Mouse (Mus musculus): ENCODE data around the gene Spem1. TPM values are rescaled to one million over a fixed set of nuclear protein-coding genes. Genes with fewer than 3 reads are reported as not detected.

The Spem1 gene
- total RNA-seq, 1 experiment = 0.27 TPM

DNA sequence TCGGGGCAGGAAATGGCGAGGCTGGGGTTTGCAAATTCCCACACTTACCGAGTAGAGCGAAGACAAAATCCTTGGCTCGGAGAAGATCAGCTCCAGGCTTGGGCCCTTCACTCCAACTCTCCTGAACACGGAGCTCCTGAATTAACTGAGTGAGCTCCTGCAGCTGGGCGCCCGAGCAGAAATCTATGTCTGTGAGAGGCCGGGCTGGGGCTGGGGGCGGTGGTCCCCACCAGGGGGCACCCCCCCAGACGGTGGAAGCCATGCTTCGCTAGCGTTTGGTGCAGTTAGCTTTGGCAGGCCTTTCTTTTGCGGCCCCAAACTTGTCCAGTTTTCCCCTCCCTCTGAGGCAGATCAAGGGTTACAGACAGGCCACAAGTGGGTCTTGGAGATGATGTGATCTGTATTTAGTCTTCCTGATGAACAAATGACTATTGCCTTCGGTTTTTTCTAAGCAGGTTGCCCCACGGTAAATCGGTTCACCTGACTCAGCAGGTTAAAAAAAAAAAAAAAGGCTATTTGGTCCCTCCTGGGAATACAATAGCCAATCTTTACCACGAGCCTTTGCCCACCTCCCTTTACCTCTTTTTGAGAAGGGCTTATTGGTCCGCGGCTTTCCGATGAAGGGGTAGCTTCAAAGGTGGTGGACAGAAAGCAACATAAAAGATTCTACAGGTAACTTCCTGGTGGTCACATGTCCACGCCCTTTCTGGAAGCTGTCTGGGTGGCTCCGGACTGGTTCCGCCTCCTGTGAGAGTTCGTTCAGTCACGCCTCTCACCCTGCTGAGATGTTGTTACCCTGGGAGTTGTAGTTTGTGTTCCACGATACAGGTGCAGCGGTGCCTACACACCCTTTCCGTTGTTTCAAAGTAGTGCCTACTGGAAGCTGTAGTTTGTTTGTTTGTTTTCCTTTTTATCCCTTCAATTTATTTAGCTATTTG is 16.7 kb downstream of the Spem1 start, which contains the start of gene Tmem102:
Gene Tmem102, minus strand, starts transcription at position 653 of the 938 bp plus-strand sequence.
- peak within 1 kb of the TSS; percentile 21; the same call in 1 of the 2 replicates for H3K9ac ChIP-seq (ENCODE audit: insufficient read depth, low read depth, low read length, poor library complexity, severe bottlenecking)
- no peaks in the 10 kb centered on the region; the same call in 1 of the 2 replicates for H3K36me3 ChIP-seq (ENCODE audit: control insufficient read depth, insufficient read depth, low read length, poor library complexity, severe bottlenecking)
- H3K27ac ChIP-seq (ENCODE audit: insufficient read depth, low read depth, low read length, poor library complexity, severe bottlenecking) = no peak within 1 kb of the TSS
- no peak for DNase-seq (ENCODE audit: low read depth, low spot score)
- in situ Hi-C loops (cut with MboI; ENCODE audit: low sequenced_read_pairs in 2 of 2, unreplicated experiment in 2 of 2) = loop anchor here in 1 of 2 experiments (10.0 kb wide), 1 partner anchor 70 kb away; the partner anchor contains the start of gene Tmem95
- no peaks in the 10 kb centered on the region for H3K9me3 ChIP-seq (ENCODE audit: control insufficient read depth, insufficient read depth, low read depth, low read length)
- peak within 1 kb of the TSS; percentile 62 to 92 for H3K4me3 ChIP-seq (ENCODE audit: insufficient read depth in 1 of 2, low read depth in 1 of 2, low read length in 2 of 2, poor library complexity in 1 of 2, severe bottlenecking in 1 of 2)
- H3K4me1 ChIP-seq (ENCODE audit: control insufficient read depth in 2 of 2, insufficient read depth in 2 of 2, low read length in 2 of 2, poor library complexity in 1 of 2) = peaks cover 3 to 10% of the 10 kb centered on the region in 2 experiments; a peak in 3 of 4 replicates
- TF ChIP-seq CHD2 (IDR thresholded peaks at IDR 0.05; ENCODE audit: low read depth, low read length) (no peak), ZC3H11A (IDR thresholded peaks at IDR 0.05; ENCODE audit: borderline replicate concordance, low read depth, low read length) (no peak), MAFK (IDR thresholded peaks at IDR 0.05; ENCODE audit: insufficient read depth, low read depth, low read length) (peak; percentile 68; the same call in 1 of the 2 replicates), HCFC1 (IDR thresholded peaks at IDR 0.05; ENCODE audit: borderline replicate concordance, insufficient read depth, low read length) (peak; percentile 88), ZNF384 (IDR thresholded peaks at IDR 0.05; ENCODE audit: low read depth, low read length) (peak; percentile 84)

DNA sequence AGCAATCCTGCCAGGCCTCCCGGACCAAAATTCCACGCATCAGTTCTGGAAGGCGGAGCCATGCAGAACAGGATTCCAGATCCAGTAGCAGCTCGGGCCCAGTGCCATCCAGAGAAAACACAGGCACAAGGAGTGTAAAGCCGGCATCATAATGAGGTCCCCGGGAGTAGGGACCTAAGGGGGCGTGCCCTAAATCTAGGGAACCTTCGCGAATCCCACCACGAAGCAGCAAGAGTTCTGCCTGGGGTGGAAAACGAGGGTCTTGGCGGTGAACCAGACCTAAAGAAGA is 17.4 kb downstream of the Spem1 start:
- TF ChIP-seq MAFK (IDR thresholded peaks at IDR 0.05; ENCODE audit: insufficient read depth, low read depth, low read length) = no peak
- no peak for TF ChIP-seq CHD2 (IDR thresholded peaks at IDR 0.05; ENCODE audit: low read depth, low read length)
- no peak for TF ChIP-seq ZC3H11A (IDR thresholded peaks at IDR 0.05; ENCODE audit: borderline replicate concordance, low read depth, low read length)
- no peak for TF ChIP-seq ZNF384 (IDR thresholded peaks at IDR 0.05; ENCODE audit: low read depth, low read length)
- TF ChIP-seq HCFC1 (IDR thresholded peaks at IDR 0.05; ENCODE audit: borderline replicate concordance, insufficient read depth, low read length) = no peak
- DNase-seq (ENCODE audit: low read depth, low spot score) = no peak
- Histone ChIP-seq H3K36me3 (ENCODE audit: control insufficient read depth, insufficient read depth, low read length, poor library complexity, severe bottlenecking) (no peaks in the 10 kb centered on the region; the same call in 1 of the 2 replicates), H3K4me1 (ENCODE audit: control insufficient read depth in 2 of 2, insufficient read depth in 2 of 2, low read length in 2 of 2, poor library complexity in 1 of 2) (peaks cover 3 to 13% of the 10 kb centered on the region in 2 experiments; a peak in 3 of 4 replicates), H3K9me3 (ENCODE audit: control insufficient read depth, insufficient read depth, low read depth, low read length) (no peaks in the 10 kb centered on the region), H3K9ac (ENCODE audit: insufficient read depth, low read depth, low read length, poor library complexity, severe bottlenecking) (no peak overlapping the region; the same call in 1 of the 2 replicates), H3K4me3 (ENCODE audit: insufficient read depth in 1 of 2, low read depth in 1 of 2, low read length in 2 of 2, poor library complexity in 1 of 2, severe bottlenecking in 1 of 2) (peak overlapping the region; percentile 62 to 92), H3K27ac (ENCODE audit: insufficient read depth, low read depth, low read length, poor library complexity, severe bottlenecking) (no peak overlapping the region)
- in situ Hi-C loops (cut with MboI; ENCODE audit: low sequenced_read_pairs in 2 of 2, unreplicated experiment in 2 of 2) = loop anchor here in 1 of 2 experiments (10.0 kb wide), 1 partner anchor 70 kb away; the partner anchor contains the start of gene Tmem95

DNA sequence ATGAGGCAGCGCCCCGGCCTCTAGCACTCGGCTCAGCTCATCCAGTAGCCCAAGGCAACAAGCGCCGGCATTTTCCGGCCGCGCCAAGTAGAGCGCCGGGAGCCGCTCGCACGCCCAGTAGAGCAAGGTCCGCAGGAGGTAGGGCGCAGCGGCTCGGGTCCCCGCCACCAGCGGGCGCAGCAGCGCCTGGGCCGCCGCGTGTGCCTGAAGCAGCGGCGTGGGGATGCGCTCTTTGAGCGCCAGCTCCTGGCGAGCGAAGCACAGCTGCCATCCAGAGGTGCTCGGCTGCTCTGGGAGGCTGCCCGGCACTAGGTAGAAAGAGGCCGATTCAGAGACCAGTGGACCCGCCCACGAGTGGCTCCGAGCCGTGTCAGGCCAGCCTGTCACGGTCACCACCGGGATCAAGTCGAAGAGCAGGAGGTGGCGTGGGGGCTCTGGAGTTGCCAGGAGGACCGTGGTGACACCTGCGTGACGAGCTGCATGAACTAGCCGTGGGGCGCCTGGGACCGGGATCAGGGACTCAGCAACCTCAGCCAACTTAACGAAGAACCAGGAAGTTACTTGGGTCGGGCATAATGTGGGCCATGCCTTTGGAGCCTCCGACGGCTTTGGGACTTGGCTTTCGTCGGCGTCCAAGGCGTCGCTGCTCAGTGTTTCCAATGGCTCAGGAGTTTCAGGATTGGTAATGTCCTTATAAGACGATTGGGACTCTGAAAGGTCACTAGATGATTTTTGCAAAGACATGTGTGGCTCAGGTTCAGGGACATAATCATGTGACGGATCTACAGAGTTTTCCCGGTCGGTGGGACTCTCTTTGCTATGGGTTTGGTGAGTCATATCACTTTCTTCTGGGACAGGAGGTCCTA is 18.0 kb downstream of the Spem1 start:
- H3K4me3 ChIP-seq (ENCODE audit: insufficient read depth in 1 of 2, low read depth in 1 of 2, low read length in 2 of 2, poor library complexity in 1 of 2, severe bottlenecking in 1 of 2) = peak overlapping the region; percentile 62 to 92
- in situ Hi-C loops (cut with MboI; ENCODE audit: low sequenced_read_pairs in 2 of 2, unreplicated experiment in 2 of 2) = loop anchor here in 1 of 2 experiments (10.0 kb wide), 1 partner anchor 71 kb away; the partner anchor contains the start of gene Tmem95
- TF ChIP-seq ZC3H11A (IDR thresholded peaks at IDR 0.05; ENCODE audit: borderline replicate concordance, low read depth, low read length) (no peak), ZNF384 (IDR thresholded peaks at IDR 0.05; ENCODE audit: low read depth, low read length) (no peak), HCFC1 (IDR thresholded peaks at IDR 0.05; ENCODE audit: borderline replicate concordance, insufficient read depth, low read length) (no peak), CHD2 (IDR thresholded peaks at IDR 0.05; ENCODE audit: low read depth, low read length) (no peak), MAFK (IDR thresholded peaks at IDR 0.05; ENCODE audit: insufficient read depth, low read depth, low read length) (no peak)
- no peaks in the 10 kb centered on the region for H3K9me3 ChIP-seq (ENCODE audit: control insufficient read depth, insufficient read depth, low read depth, low read length)
- DNase-seq (ENCODE audit: low read depth, low spot score) = no peak
- no peaks in the 10 kb centered on the region; the same call in 1 of the 2 replicates for H3K36me3 ChIP-seq (ENCODE audit: control insufficient read depth, insufficient read depth, low read length, poor library complexity, severe bottlenecking)
- peaks cover 3 to 17% of the 10 kb centered on the region in 2 experiments; a peak in 3 of 4 replicates for H3K4me1 ChIP-seq (ENCODE audit: control insufficient read depth in 2 of 2, insufficient read depth in 2 of 2, low read length in 2 of 2, poor library complexity in 1 of 2)
- H3K27ac ChIP-seq (ENCODE audit: insufficient read depth, low read depth, low read length, poor library complexity, severe bottlenecking) = no peak overlapping the region
- peak overlapping the region; percentile 46 for H3K9ac ChIP-seq (ENCODE audit: insufficient read depth, low read depth, low read length, poor library complexity, severe bottlenecking)

DNA sequence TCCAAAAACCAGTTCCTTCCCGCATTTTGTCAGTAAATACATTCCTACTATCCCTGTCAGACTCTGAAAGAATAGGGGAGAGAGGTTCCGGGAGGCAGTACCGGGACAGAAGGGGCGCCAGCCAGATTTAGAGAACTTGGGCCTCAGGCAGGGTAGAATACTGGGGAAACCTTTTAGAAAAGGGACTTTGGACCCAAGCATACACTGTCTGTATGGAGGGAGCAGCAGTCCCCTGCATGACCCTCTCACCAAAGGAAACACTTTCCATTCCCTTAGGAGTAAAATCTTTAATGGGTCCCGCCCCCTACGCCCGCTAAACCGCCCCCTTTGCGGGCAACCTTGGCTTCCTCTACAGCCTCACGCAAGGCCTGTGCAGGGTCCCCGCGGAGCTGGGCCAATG is 18.7 kb downstream of the Spem1 start:
- TF ChIP-seq ZC3H11A (IDR thresholded peaks at IDR 0.05; ENCODE audit: borderline replicate concordance, low read depth, low read length) = no peak
- Histone ChIP-seq H3K9ac (ENCODE audit: insufficient read depth, low read depth, low read length, poor library complexity, severe bottlenecking) (peak overlapping the region; percentile 46; the same call in 1 of the 2 replicates), H3K9me3 (ENCODE audit: control insufficient read depth, insufficient read depth, low read depth, low read length) (no peaks in the 10 kb centered on the region), H3K4me1 (ENCODE audit: control insufficient read depth in 2 of 2, insufficient read depth in 2 of 2, low read length in 2 of 2, poor library complexity in 1 of 2) (peaks cover 3 to 18% of the 10 kb centered on the region in 2 experiments; a peak in 3 of 4 replicates), H3K4me3 (ENCODE audit: insufficient read depth in 1 of 2, low read depth in 1 of 2, low read length in 2 of 2, poor library complexity in 1 of 2, severe bottlenecking in 1 of 2) (peak overlapping the region; percentile 62 to 92), H3K36me3 (ENCODE audit: control insufficient read depth, insufficient read depth, low read length, poor library complexity, severe bottlenecking) (no peaks in the 10 kb centered on the region; the same call in 1 of the 2 replicates), H3K27ac (ENCODE audit: insufficient read depth, low read depth, low read length, poor library complexity, severe bottlenecking) (no peak overlapping the region)
- in situ Hi-C loops (cut with MboI; ENCODE audit: low sequenced_read_pairs in 2 of 2, unreplicated experiment in 2 of 2) = loop anchor here in 1 of 2 experiments (10.0 kb wide), 1 partner anchor 71 kb away; the partner anchor contains the start of gene Tmem95
- no peak for DNase-seq (ENCODE audit: low read depth, low spot score)
